Mouse (Mus musculus) kidney, embryonic 15.5 days (tissue): ENCODE data around the gene Tcl1b1. TPM values are rescaled to one million over a fixed set of nuclear protein-coding genes. Genes with fewer than 3 reads are reported as not detected.
"Not testable (repeated sequence)": the region's sequence is repeated elsewhere in the genome, so short reads cannot be mapped to it uniquely, and the experiment has no call there.

ENCODE experiments used
- ATAC-seq: fragments of 200-750 bp; cut with Nextera tagmentation; replicated peaks from 2 replicates; pipeline ENCODE4 v1.8.0; 2017; ENCODE audit warnings: moderate TSS enrichment; ENCODE audit not compliant: low FRiP score
- H3K27ac ChIP-seq: fragments of 300-500 bp; sonication (generic); 2 replicates; pipeline ENCODE4 v1.5.1; 2015; ENCODE audit warnings: mild to moderate bottlenecking, inconsistent platforms
- H3K27me3 ChIP-seq: fragments of 300-500 bp; sonication (generic); 2 replicates; pipeline ENCODE4 v1.6.1; 2015; ENCODE audit warnings: inconsistent platforms
- H3K36me3 ChIP-seq: fragments of 300-500 bp; sonication (generic); 2 replicates; pipeline ENCODE4 v1.6.1; 2015; ENCODE audit warnings: inconsistent platforms
- H3K4me1 ChIP-seq: fragments of 300-500 bp; sonication (generic); 2 replicates; pipeline ENCODE4 v1.6.1; 2015; ENCODE audit warnings: inconsistent platforms
- H3K4me2 ChIP-seq: fragments of 300-500 bp; sonication (generic); 2 replicates; pipeline ENCODE4 v1.6.1; 2015; ENCODE audit warnings: moderate library complexity, mild to moderate bottlenecking, inconsistent platforms
- H3K4me3 ChIP-seq: fragments of 300-500 bp; sonication (generic); replicated peaks from 2 replicates; pipeline ENCODE4 v1.5.1; 2015; ENCODE audit warnings: mild to moderate bottlenecking, inconsistent platforms
- H3K9ac ChIP-seq: fragments of 300-500 bp; sonication (generic); 2 replicates; pipeline ENCODE4 v1.6.1; 2015; ENCODE audit warnings: mild to moderate bottlenecking, inconsistent platforms
- H3K9me3 ChIP-seq: fragments of 300-500 bp; sonication (generic); replicated peaks from 2 replicates; pipeline ENCODE4 v1.6.1; 2016; ENCODE audit warnings: inconsistent platforms
- WGBS: fragments of 180-500 bp; shearing (Covaris S2); methylation state at CpG from one replicate; pipeline ENCODE4 v1.1.7; 2015; ENCODE audit warnings: mixed read lengths; 5-methylcytosine and 5-hydroxymethylcytosine counted together
- polyA plus RNA-seq: library from polyadenylated mRNA; unstranded; fragments of >200 nt; fragmentation: Nextera tagmentation; extraction: Ambion mirVana; gene quantifications from 2 replicates; pipeline ENCODE4 v1.2.1, GENCODE M21; 2015

Gene Tcl1b1
- polyA plus RNA-seq, 1 experiment from 2014 or later = not detected

GRCm38 (mm10) chr12:105144928-105145327 is 14.6 kb upstream of the Tcl1b1 start:
- not testable (repeated sequence) for H3K9ac ChIP-seq, H3K4me1 ChIP-seq, H3K36me3 ChIP-seq, H3K27ac ChIP-seq, H3K9me3 ChIP-seq, ATAC-seq, H3K4me2 ChIP-seq, H3K27me3 ChIP-seq, H3K4me3 ChIP-seq
- WGBS = 47% methylated on average over 1 of the region's 1 CpGs

- Histone ChIP-seq H3K9me3 (no peaks in the 10 kb centered on the region), H3K4me2 (no peak within 1 kb of the TSS), H3K4me1 (no peaks in the 10 kb centered on the region), H3K27ac (no peak within 1 kb of the TSS), H3K9ac (no peak within 1 kb of the TSS), H3K4me3 (no peak within 1 kb of the TSS), H3K27me3 (no peaks in the 10 kb centered on the region), H3K36me3 (no peaks in the 10 kb centered on the region)
- WGBS = 78% methylated on average over 3 of the region's 3 CpGs
- no peak for ATAC-seq
These were observed 13.8 kb upstream of the Tcl1b1 start, which contains the start of gene Tcl1b2 for GRCm38 (mm10) chr12:105145714-105146113. Tcl1b2 (plus strand) TSS chr12:105146014.

- WGBS = 26% methylated on average over 4 of the region's 4 CpGs
These were observed 4.2 kb upstream of the Tcl1b1 start for GRCm38 (mm10) chr12:105155286-105155685.

GRCm38 (mm10) chr12:105158842-105159241 is 648 bp upstream of the Tcl1b1 start:
- 73% methylated on average over 6 of the region's 6 CpGs for WGBS
- Histone ChIP-seq H3K9ac (no peak overlapping the region), H3K4me3 (no peak overlapping the region), H3K9me3 (no peaks in the 10 kb centered on the region), H3K27ac (no peak overlapping the region), H3K36me3 (no peaks in the 10 kb centered on the region), H3K4me1 (no peaks in the 10 kb centered on the region), H3K4me2 (no peak overlapping the region), H3K27me3 (no peaks in the 10 kb centered on the region)
- no peak for ATAC-seq

More at GRCm38 (mm10) chr12:105155286-105155685, 4.2 kb upstream of the Tcl1b1 start:
- H3K36me3 ChIP-seq, H3K27me3 ChIP-seq, H3K27ac ChIP-seq, H3K9me3 ChIP-seq, H3K9ac ChIP-seq, ATAC-seq, H3K4me1 ChIP-seq, H3K4me2 ChIP-seq, H3K4me3 ChIP-seq: not testable (repeated sequence)

GRCm38 (mm10) chr12:105166734-105167133 is 7.2 kb downstream of the Tcl1b1 start:
- H3K4me2 ChIP-seq = no peak overlapping the region
- H3K4me3 ChIP-seq = no peak overlapping the region
- H3K27ac ChIP-seq = no peak overlapping the region
- no peaks in the 10 kb centered on the region for H3K9me3 ChIP-seq
- no peaks in the 10 kb centered on the region for H3K27me3 ChIP-seq
- H3K9ac ChIP-seq = no peak overlapping the region
- no peaks in the 10 kb centered on the region for H3K4me1 ChIP-seq
- no peak for ATAC-seq
- H3K36me3 ChIP-seq = no peaks in the 10 kb centered on the region
- 62% methylated on average over 3 of the region's 3 CpGs for WGBS

GRCm38 (mm10) chr12:105173366-105173765 is 13.9 kb downstream of the Tcl1b1 start:
- H3K36me3 ChIP-seq = no peaks in the 10 kb centered on the region
- no peak overlapping the region for H3K27ac ChIP-seq
- no peak overlapping the region for H3K4me3 ChIP-seq
- ATAC-seq = no peak
- no peaks in the 10 kb centered on the region for H3K9me3 ChIP-seq
- H3K4me2 ChIP-seq = no peak overlapping the region
- H3K4me1 ChIP-seq = no peaks in the 10 kb centered on the region
- H3K27me3 ChIP-seq = no peaks in the 10 kb centered on the region
- 85% methylated on average over 2 of the region's 2 CpGs for WGBS
- H3K9ac ChIP-seq = no peak overlapping the region

- ATAC-seq, H3K27me3 ChIP-seq: not testable (repeated sequence)
These were observed 14.8 kb downstream of the Tcl1b1 start for GRCm38 (mm10) chr12:105174318-105174717.

GRCm38 (mm10) chr12:105176044-105176443 is 16.6 kb downstream of the Tcl1b1 start, which contains the start of gene Tcl1b5:
Tcl1b5 (plus strand) TSS chr12:105176344.
- not testable (repeated sequence) for H3K27ac ChIP-seq, H3K4me1 ChIP-seq, H3K27me3 ChIP-seq, H3K36me3 ChIP-seq, H3K9ac ChIP-seq, H3K9me3 ChIP-seq, H3K4me3 ChIP-seq, ATAC-seq, H3K4me2 ChIP-seq
- 57% methylated on average over 3 of the region's 3 CpGs for WGBS

More at GRCm38 (mm10) chr12:105174318-105174717, 14.8 kb downstream of the Tcl1b1 start:
- not testable (repeated sequence) for H3K9me3 ChIP-seq, H3K36me3 ChIP-seq, H3K9ac ChIP-seq, H3K4me2 ChIP-seq, H3K4me1 ChIP-seq, H3K27ac ChIP-seq, H3K4me3 ChIP-seq
- 37% methylated on average over 2 of the region's 2 CpGs for WGBS

- ATAC-seq, H3K36me3 ChIP-seq, H3K9ac ChIP-seq, H3K27ac ChIP-seq, H3K4me3 ChIP-seq, H3K27me3 ChIP-seq, H3K4me1 ChIP-seq, H3K4me2 ChIP-seq, H3K9me3 ChIP-seq: not testable (repeated sequence)
- 60% methylated on average over 4 of the region's 4 CpGs for WGBS
These were observed 21.7 kb downstream of the Tcl1b1 start for GRCm38 (mm10) chr12:105181040-105181644.

GRCm38 (mm10) chr12:105188980-105189379 is 29.5 kb downstream of the Tcl1b1 start:
- H3K9me3 ChIP-seq, H3K27me3 ChIP-seq, H3K4me1 ChIP-seq, H3K4me3 ChIP-seq, H3K27ac ChIP-seq, H3K36me3 ChIP-seq, ATAC-seq, H3K4me2 ChIP-seq, H3K9ac ChIP-seq: not testable (repeated sequence)
- WGBS = 53% methylated on average over 2 of the region's 2 CpGs

- H3K27ac ChIP-seq, H3K9me3 ChIP-seq, ATAC-seq, H3K4me1 ChIP-seq, H3K27me3 ChIP-seq, H3K36me3 ChIP-seq, H3K4me3 ChIP-seq, H3K9ac ChIP-seq, H3K4me2 ChIP-seq: not testable (repeated sequence)
- WGBS = 94% methylated on average over 6 of the region's 6 CpGs
These were observed 31.3 kb downstream of the Tcl1b1 start, which contains the start of gene Tcl1b3 for GRCm38 (mm10) chr12:105190743-105191142. Tcl1b3 (plus strand) TSS chr12:105191043.

- 66% methylated on average over 7 of the region's 7 CpGs for WGBS
- not testable (repeated sequence) for H3K4me1 ChIP-seq, H3K4me3 ChIP-seq, H3K27ac ChIP-seq, H3K9ac ChIP-seq, H3K27me3 ChIP-seq, H3K9me3 ChIP-seq, H3K4me2 ChIP-seq, ATAC-seq, H3K36me3 ChIP-seq
These were observed 40.4 kb downstream of the Tcl1b1 start for GRCm38 (mm10) chr12:105199684-105200497.
